Comparison of ENCODE assay signal across 8 mouse cellular contexts in genomic region chr9:61404615-61404980, GRCm38 (mm10). TPM values are rescaled to one million over a fixed set of nuclear protein-coding genes. Genes with fewer than 3 reads are reported as not detected.
A peak's percentile ranks its signal among the peaks of the same experiment; 100 is the strongest.
DNase-seq lines count a peak whose midpoint lies in the region; ATAC-seq and TF ChIP-seq lines count a peak whose summit lies in the region.

No protein-coding gene starts in this region.

- H3K27me3 ChIP-seq in kidney, embryonic 14.5 days (ENCODE audit: control insufficient read depth, insufficient read depth, low read length), result no peaks in the 10 kb centered on the region
- no peaks in the 10 kb centered on the region for H3K27me3 ChIP-seq in hindbrain, postnatal 0 days (ENCODE audit: insufficient read depth, low read length)
- H3K27me3 ChIP-seq in midbrain, embryonic 16.5 days (ENCODE audit: control insufficient read depth, insufficient read depth, low read depth, low read length), result no peaks in the 10 kb centered on the region

- no peaks in the 10 kb centered on the region for H3K9me3 ChIP-seq in kidney, embryonic 14.5 days (ENCODE audit: control insufficient read depth, low read length)
- no peaks in the 10 kb centered on the region for H3K9me3 ChIP-seq in hindbrain, postnatal 0 days (ENCODE audit: low read length)
- H3K9me3 ChIP-seq in midbrain, embryonic 16.5 days (replicated peaks; ENCODE audit: control insufficient read depth, low read length, poor library complexity, severe bottlenecking), result no peaks in the 10 kb centered on the region

- WGBS in kidney, embryonic 14.5 days, result 66% methylated on average over 3 of the region's 3 CpGs
- 26% methylated on average over 3 of the region's 3 CpGs for WGBS in hindbrain, postnatal 0 days
- WGBS in midbrain, embryonic 16.5 days, result 9% methylated on average over 3 of the region's 3 CpGs

- ATAC-seq in kidney, embryonic 14.5 days (ENCODE audit: low FRiP score, low TSS enrichment), result no peak
- 0 out of 2 replicates have a peak, but pooled peaks have one; percentile 24 for ATAC-seq in hindbrain, postnatal 0 days
- ATAC-seq in midbrain, embryonic 16.5 days, result peak; percentile 26

- no peak overlapping the region for H3K4me3 ChIP-seq in kidney, embryonic 14.5 days (ENCODE audit: low read length)
- no peak overlapping the region for H3K4me3 ChIP-seq in embryonic fibroblast, embryonic 13.5 days (ENCODE audit: insufficient read depth, low read length)
- no peak overlapping the region for H3K4me3 ChIP-seq in hindbrain, postnatal 0 days (ENCODE audit: low read length)
- no peak overlapping the region for H3K4me3 ChIP-seq in midbrain, embryonic 16.5 days (ENCODE audit: low read depth, low read length)

- peak overlapping the region; percentile 43; the same call in 1 of the 2 replicates for H3K27ac ChIP-seq in kidney, embryonic 14.5 days (ENCODE audit: low read depth, low read length)
- peak overlapping the region; percentile 53 for H3K27ac ChIP-seq in embryonic fibroblast, embryonic 13.5 days (ENCODE audit: insufficient read depth, low read length)
- H3K27ac ChIP-seq in hindbrain, postnatal 0 days, result peak overlapping the region; percentile 79
- peak overlapping the region; percentile 83 for H3K27ac ChIP-seq in midbrain, embryonic 16.5 days (ENCODE audit: low read length)

- no peak for TF ChIP-seq CTCF in embryonic fibroblast, embryonic 13.5 days (IDR thresholded peaks at IDR 0.05; ENCODE audit: borderline replicate concordance, insufficient read depth, low read length)
- TF ChIP-seq CTCF in hindbrain, postnatal 0 days (IDR thresholded peaks at IDR 0.05; ENCODE audit: low read depth), result no peak

- H3K4me1 ChIP-seq in kidney, embryonic 14.5 days (ENCODE audit: control insufficient read depth, insufficient read depth, low read length), result peaks cover 45% of the 10 kb centered on the region
- peaks cover 11% of the 10 kb centered on the region for H3K4me1 ChIP-seq in embryonic fibroblast, embryonic 13.5 days (ENCODE audit: control insufficient read depth, insufficient read depth, low read length)
- peaks cover 40% of the 10 kb centered on the region for H3K4me1 ChIP-seq in hindbrain, postnatal 0 days (ENCODE audit: insufficient read depth, low read length)
- H3K4me1 ChIP-seq in midbrain, embryonic 16.5 days (ENCODE audit: control insufficient read depth, insufficient read depth, low read length), result peaks cover 54% of the 10 kb centered on the region

- H3K36me3 ChIP-seq in kidney, embryonic 14.5 days (ENCODE audit: control insufficient read depth, insufficient read depth, low read length), result peaks cover 77% of the 10 kb centered on the region
- H3K36me3 ChIP-seq in hindbrain, postnatal 0 days (ENCODE audit: insufficient read depth, low read length), result peaks cover 10% of the 10 kb centered on the region
- H3K36me3 ChIP-seq in midbrain, embryonic 16.5 days (ENCODE audit: control insufficient read depth, insufficient read depth, low read length), result peaks cover 19% of the 10 kb centered on the region

- H3K9ac ChIP-seq in kidney, embryonic 14.5 days (ENCODE audit: low read depth, low read length), result no peak overlapping the region
- no peak overlapping the region; the same call in 1 of the 2 replicates for H3K9ac ChIP-seq in hindbrain, postnatal 0 days (replicated peaks; ENCODE audit: low read length)
- H3K9ac ChIP-seq in midbrain, embryonic 16.5 days (ENCODE audit: low read depth, low read length), result peak overlapping the region; percentile 22; the same call in 1 of the 2 replicates

- no peak for DNase-seq in kidney, postnatal 10 days
- DNase-seq in hindbrain, postnatal 0 days (ENCODE audit: low spot score), result no peak
- DNase-seq in gastrocnemius, postnatal 10 days, result no peak
- DNase-seq in kidney, adult 9 months, result no peak
- DNase-seq in B cell, adult 2 months, result no peak

- H3K4me2 ChIP-seq in kidney, embryonic 14.5 days (replicated peaks; ENCODE audit: low read depth, low read length), result no peak overlapping the region
- peak overlapping the region; percentile 47; the same call in 1 of the 2 replicates for H3K4me2 ChIP-seq in hindbrain, postnatal 0 days (ENCODE audit: low read depth, low read length)
- H3K4me2 ChIP-seq in midbrain, embryonic 16.5 days (ENCODE audit: low read length), result peak overlapping the region; percentile 52

- no peak for TF ChIP-seq POLR2A in embryonic fibroblast, embryonic 13.5 days (IDR thresholded peaks at IDR 0.05; ENCODE audit: low read depth, low read length)

RNA-seq across cellular contexts. Expression of gene Tle3, which starts 32.4 kb away (rescaled TPM):
- 29.6 and 33.7 TPM in 2 replicates for polyA plus RNA-seq in kidney, embryonic 14.5 days (2014; fragmentation: Nextera tagmentation; extraction: Ambion mirVana)
- polyA plus RNA-seq in embryonic fibroblast, embryonic 13.5 days (2011; ENCODE audit: insufficient read length, low read depth, missing spikeins), result 51.5 and 63.9 TPM in 2 replicates
- 74.1 and 81.3 TPM in 2 replicates for total RNA-seq in hindbrain, postnatal 0 days (2014; rRNA removed)
- 15.5 and 17.7 TPM in 2 replicates for polyA plus RNA-seq in hindbrain, postnatal 0 days (2015; fragmentation: Nextera tagmentation; extraction: Ambion mirVana)
- polyA plus RNA-seq in midbrain, embryonic 16.5 days (2015; fragmentation: Nextera tagmentation; extraction: Ambion mirVana), result 27.4 and 29.7 TPM in 2 replicates
- 10 to 100 TPM; 20.5 to 25.6 TPM for total RNA-seq in gastrocnemius, postnatal 10 days (2021)
